Mouse (Mus musculus) brain, embryonic 14.5 days (tissue): ENCODE results near the gene Tigd3.

Experiments used
- CTCF ChIP-seq: fragments of 200-500 bp; IDR thresholded peaks from 2 replicates; pipeline ENCODE4 v1.5.1; 2012; ENCODE audit warnings: inconsistent platforms, mild to moderate bottlenecking, moderate library complexity, borderline replicate concordance; ENCODE audit not compliant: insufficient read depth, insufficient read length; ENCODE audit errors: extremely low read depth
- POLR2A ChIP-seq: fragments of 200-500 bp; IDR thresholded peaks from 2 replicates; pipeline ENCODE4 v1.6.1; 2012; ENCODE audit warnings: mild to moderate bottlenecking, inconsistent platforms, borderline replicate concordance; ENCODE audit not compliant: poor library complexity, insufficient read depth, insufficient read length, severe bottlenecking; ENCODE audit errors: extremely low read depth

GRCm38 (mm10) chr19:5872931-5873556 is 20.9 kb downstream of the Tigd3 start:
- TF ChIP-seq CTCF: no peak
- TF ChIP-seq POLR2A: no peak
